Mouse (Mus musculus) cerebellum, adult 2 months (tissue): ENCODE results near the gene Atf3. TPM values are rescaled to one million over a fixed set of nuclear protein-coding genes. Genes with fewer than 3 reads are reported as not detected.

Experiments used
- DNase-seq, 2 experiments: peaks; one replicate each; pipeline ENCODE4 v3.0.0; 2021
- H3K27ac ChIP-seq: fragments of 200-500 bp; 2 replicates; pipeline ENCODE4 v1.5.1; 2012; ENCODE audit warnings: low read length, control low read depth, inconsistent platforms; ENCODE audit not compliant: insufficient read depth
- H3K27me3 ChIP-seq: fragments of 200-500 bp; 2 replicates; pipeline ENCODE4 v1.6.1; 2012; ENCODE audit warnings: inconsistent platforms, mild to moderate bottlenecking, low read length, moderate library complexity; ENCODE audit not compliant: control insufficient read depth, insufficient read depth
- H3K4me1 ChIP-seq: fragments of 200-500 bp; 2 replicates; pipeline ENCODE4 v1.6.1; 2011; ENCODE audit warnings: low read length; ENCODE audit not compliant: control insufficient read depth, insufficient read depth
- H3K4me3 ChIP-seq: fragments of 200-500 bp; replicated peaks from 2 replicates; pipeline ENCODE3; 2011; ENCODE audit warnings: mild to moderate bottlenecking, low read depth, low read length, control low read depth; ENCODE audit not compliant: insufficient read depth
- CTCF ChIP-seq: fragments of 200-500 bp; IDR thresholded peaks from 2 replicates; pipeline ENCODE4 v1.5.1; 2011; ENCODE audit warnings: low read depth, mild to moderate bottlenecking, control low read depth, low read length, moderate library complexity, borderline replicate concordance; ENCODE audit not compliant: insufficient read depth
- POLR2A ChIP-seq: fragments of 200-500 bp; IDR thresholded peaks from 2 replicates; pipeline ENCODE4 v1.6.1; 2011; ENCODE audit warnings: low read length, control low read depth, borderline replicate concordance; ENCODE audit not compliant: insufficient read depth
- WGBS: fragments of 180-500 bp; shearing (Covaris S2); methylation state at CpG from one replicate; pipeline ENCODE4 v1.1.7; 2018; 5-methylcytosine and 5-hydroxymethylcytosine counted together
- polyA plus RNA-seq: library from polyadenylated mRNA; depleted of rRNA; stranded (reverse); fragments of >200 nt; gene quantifications from 2 replicates; pipeline ENCODE4 v1.2.3, GENCODE M21; 2012

Atf3 gene
- polyA plus RNA-seq, 1 experiment, result 1.00 TPM

DNA sequence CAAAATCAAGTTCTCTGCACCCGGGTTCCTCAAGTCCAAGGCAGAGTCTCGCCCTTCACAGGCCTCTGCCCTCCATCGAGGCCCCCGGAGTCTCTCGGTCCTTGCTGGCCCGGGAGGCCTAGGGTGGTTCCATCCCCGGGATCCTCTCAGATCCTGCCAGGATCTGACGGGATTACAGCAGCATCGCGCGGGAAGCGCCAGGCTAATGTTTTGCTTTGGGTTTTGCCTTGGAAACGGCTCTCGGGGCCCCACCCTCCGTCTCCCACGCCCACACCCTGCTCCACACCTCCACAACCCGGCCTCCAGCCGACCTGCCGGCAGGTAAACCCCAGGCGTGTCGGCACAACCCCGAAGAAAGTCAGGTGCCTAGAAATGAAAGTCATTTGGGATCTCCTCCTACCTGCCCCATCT, 33.0 kb downstream of the Atf3 start:
- TF ChIP-seq CTCF (no peak), POLR2A (no peak)
- Histone ChIP-seq H3K27me3 (peaks cover 5% of the 10 kb centered on the region; the same call in 1 of the 2 replicates), H3K4me3 (peak overlapping the region; percentile 28), H3K27ac (no peak overlapping the region), H3K4me1 (peaks cover 6% of the 10 kb centered on the region; the same call in 1 of the 2 replicates)
- peak; percentile 14 to 47 for DNase-seq
- WGBS, result 3% methylated on average over 22 of the region's 22 CpGs

GRCm38 (mm10) chr1:191184066-191184815, 33.6 kb downstream of the Atf3 start:
- peak; percentile 28 to 37 for DNase-seq
- Histone ChIP-seq H3K4me1 (peaks cover 3% of the 10 kb centered on the region; the same call in 1 of the 2 replicates), H3K4me3 (peak overlapping the region; percentile 64), H3K27me3 (peaks cover 5% of the 10 kb centered on the region; the same call in 1 of the 2 replicates), H3K27ac (no peak overlapping the region)
- TF ChIP-seq POLR2A, result no peak
- TF ChIP-seq CTCF, result no peak
- WGBS, result 5% methylated on average over 42 of the region's 42 CpGs

GRCm38 (mm10) chr1:191183163-191184065, 34.4 kb downstream of the Atf3 start:
- H3K27me3 ChIP-seq, result peaks cover 5% of the 10 kb centered on the region; the same call in 1 of the 2 replicates
- peaks cover 3% of the 10 kb centered on the region; the same call in 1 of the 2 replicates for H3K4me1 ChIP-seq
- under 1% methylated on average over 67 of the region's 67 CpGs for WGBS
- TF ChIP-seq POLR2A, result peak; percentile 79
- no peak for TF ChIP-seq CTCF
- peak overlapping the region; percentile 64 for H3K4me3 ChIP-seq
- DNase-seq, result peak; percentile 89
- no peak overlapping the region for H3K27ac ChIP-seq

- Histone ChIP-seq H3K27ac (no peak overlapping the region), H3K4me3 (peak overlapping the region; percentile 64), H3K27me3 (peaks cover 5% of the 10 kb centered on the region; the same call in 1 of the 2 replicates), H3K4me1 (peaks cover 3% of the 10 kb centered on the region; the same call in 1 of the 2 replicates)
- peak; percentile 58 to 61 for DNase-seq
- TF ChIP-seq POLR2A (no peak), CTCF (peak; percentile 19; the same call in 1 of the 2 replicates)
- WGBS, result under 1% methylated on average over 61 of the region's 61 CpGs
These were observed 35.2 kb downstream of the Atf3 start for GRCm38 (mm10) chr1:191182431-191183162.

DNA sequence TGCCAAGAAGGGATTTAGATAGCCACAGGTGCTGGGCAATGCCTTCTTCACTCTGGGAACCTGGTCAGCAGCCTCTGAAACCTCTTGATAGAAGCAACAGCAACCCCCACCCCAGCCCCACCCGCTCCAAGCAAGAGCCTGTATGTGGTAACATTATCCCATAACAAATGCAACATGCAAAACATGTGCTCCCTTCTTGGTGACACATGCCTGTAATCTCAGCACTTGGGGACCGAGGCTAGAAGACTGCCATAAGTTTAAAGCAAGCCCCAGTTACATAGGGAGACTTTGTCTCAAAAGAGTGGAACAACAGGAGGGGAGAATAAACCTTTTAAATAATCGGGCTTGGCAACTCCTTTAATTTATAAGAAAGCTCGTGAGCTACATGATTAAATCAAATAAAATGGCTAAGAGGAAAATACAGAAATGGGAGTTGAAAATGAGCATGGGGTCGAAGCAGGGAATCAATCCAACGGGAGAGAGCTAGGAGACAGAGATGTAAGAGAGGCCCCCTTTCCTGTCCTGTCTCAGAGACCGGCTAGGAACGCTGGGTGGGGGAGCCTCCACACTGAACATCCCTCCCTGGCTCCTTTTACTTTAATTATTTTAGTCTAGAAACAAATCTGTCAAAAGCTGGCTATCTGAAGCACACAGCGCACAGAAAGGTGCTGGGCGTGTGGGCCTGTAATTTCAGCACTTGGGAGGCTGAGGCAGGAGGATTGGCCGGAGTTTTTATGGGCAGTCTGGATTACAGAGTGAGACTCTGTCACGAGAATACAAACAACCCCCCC, 36.2 kb downstream of the Atf3 start:
- peaks cover 5% of the 10 kb centered on the region; the same call in 1 of the 2 replicates for H3K27me3 ChIP-seq
- DNase-seq, result no peak
- H3K4me1 ChIP-seq, result peaks cover 3% of the 10 kb centered on the region; the same call in 1 of the 2 replicates
- WGBS, result 58% methylated on average over 12 of the region's 12 CpGs
- H3K4me3 ChIP-seq, result no peak overlapping the region
- TF ChIP-seq CTCF, result no peak
- no peak for TF ChIP-seq POLR2A
- H3K27ac ChIP-seq, result no peak overlapping the region

GRCm38 (mm10) chr1:191180397-191180796, 37.4 kb downstream of the Atf3 start:
- WGBS, result 87% methylated on average over 4 of the region's 4 CpGs

More at GRCm38 (mm10) chr1:191180397-191180796, 37.4 kb downstream of the Atf3 start:
- Histone ChIP-seq H3K4me3 (no peak overlapping the region), H3K27me3 (peaks cover 5% of the 10 kb centered on the region; the same call in 1 of the 2 replicates), H3K27ac (no peak overlapping the region), H3K4me1 (no peaks in the 10 kb centered on the region; the same call in 1 of the 2 replicates)
- TF ChIP-seq POLR2A (no peak), CTCF (no peak)
- no peak for DNase-seq
